Mouse (Mus musculus) liver, embryonic 18 days (tissue): ENCODE results near the gene Fam198a. TPM values are rescaled to one million over a fixed set of nuclear protein-coding genes. Genes with fewer than 3 reads are reported as not detected.

Source experiments
- polyA plus RNA-seq: library from polyadenylated mRNA; depleted of rRNA; stranded (reverse); fragments of >200 nt; gene quantifications from 2 replicates; pipeline ENCODE4 v1.2.3, GENCODE M21; 2012; rRNA removed

Fam198a gene
- 0.77 and 0.89 TPM in 2 replicates for polyA plus RNA-seq

GRCm38 (mm10) chr9:121950418-121951113 is at the start of gene Fam198a:
Gene Fam198a, plus strand, starts transcription at chr9:121950988.

GRCm38 (mm10) chr9:121916102-121916501 is 34.7 kb upstream of the Fam198a start, which contains the start of gene Cyp8b1:
Gene Cyp8b1, minus strand, starts transcription at chr9:121916305.

GRCm38 (mm10) chr9:121997010-121997409 is 46.2 kb downstream of the Fam198a start, which contains the start of gene Pomgnt2:
Gene Pomgnt2, minus strand, starts transcription at chr9:121997110.

Other genes starting within 250 kb of the Fam198a start
- gene Sec22c, start 245.5 kb upstream of the Fam198a start, polyA plus RNA-seq: 1.6 and 1.7 TPM in 2 replicates
- gene Ss18l2, start 240.7 kb upstream of the Fam198a start, polyA plus RNA-seq: 34.9 TPM in 2 replicates
- 31.3 and 37.7 TPM in 2 replicates for gene Nktr, start 231.8 kb upstream of the Fam198a start, polyA plus RNA-seq
- gene Zfp651, start 191.7 kb upstream of the Fam198a start, polyA plus RNA-seq: 2.5 and 2.9 TPM in 2 replicates
- gene Klhl40, start 173.4 kb upstream of the Fam198a start, polyA plus RNA-seq: 0.04 TPM in 1 of 2 replicates, not detected in the other
- 0.03 and 0.06 TPM in 2 replicates for gene Hhatl, start 158.5 kb upstream of the Fam198a start, polyA plus RNA-seq
- gene Ccdc13, start 111.5 kb upstream of the Fam198a start, polyA plus RNA-seq: 0.01 and 0.03 TPM in 2 replicates
- 30.3 and 36.7 TPM in 2 replicates for gene Higd1a, start 92.6 kb upstream of the Fam198a start, polyA plus RNA-seq
- gene Ackr2, start 52.6 kb upstream of the Fam198a start, polyA plus RNA-seq: 0.79 and 1.0 TPM in 2 replicates
- gene Cyp8b1, start 34.7 kb upstream of the Fam198a start, polyA plus RNA-seq: 32.3 and 59.7 TPM in 2 replicates
- gene Pomgnt2, start 46.1 kb downstream of the Fam198a start, polyA plus RNA-seq: 4.3 and 4.5 TPM in 2 replicates
- gene Snrk, start 166.3 kb downstream of the Fam198a start, polyA plus RNA-seq: 21.1 and 25.9 TPM in 2 replicates